Mouse (Mus musculus): ENCODE data around the gene Lrig1. TPM values are rescaled to one million over a fixed set of nuclear protein-coding genes. Genes with fewer than 3 reads are reported as not detected.

The Lrig1 gene
- total and polyA plus RNA-seq, 2 experiments from 2014 or later: 16.6 to 90.8 TPM

GRCm38 (mm10) chr6:94642048-94642447 is 57.9 kb downstream of the Lrig1 start:
- no peaks in the 10 kb centered on the region for H3K36me3 ChIP-seq (ENCODE audit: insufficient read depth, low read length)
- no peak overlapping the region for H3K9ac ChIP-seq (replicated peaks; ENCODE audit: low read length, poor library complexity, severe bottlenecking)
- no peak for DNase-seq (ENCODE audit: low spot score)
- WGBS: 76% methylated on average over 1 of the region's 1 CpGs
- H3K4me3 ChIP-seq (ENCODE audit: low read depth, low read length): no peak overlapping the region
- H3K27ac ChIP-seq (ENCODE audit: low read depth, low read length): no peak overlapping the region
- H3K9me3 ChIP-seq (ENCODE audit: low read length): no peaks in the 10 kb centered on the region
- TF ChIP-seq CTCF (IDR thresholded peaks at IDR 0.05): no peak
- H3K4me1 ChIP-seq (ENCODE audit: insufficient read depth, low read length): no peaks in the 10 kb centered on the region
- H3K4me2 ChIP-seq (ENCODE audit: low read depth, low read length, poor library complexity, severe bottlenecking): no peak overlapping the region
- no peaks in the 10 kb centered on the region for H3K27me3 ChIP-seq (ENCODE audit: insufficient read depth, low read length)
- ATAC-seq (ENCODE audit: low FRiP score): no peak

- Histone ChIP-seq H3K27ac (ENCODE audit: low read depth, low read length) (no peak overlapping the region), H3K4me3 (ENCODE audit: low read depth, low read length) (no peak overlapping the region), H3K9me3 (ENCODE audit: low read length) (no peaks in the 10 kb centered on the region), H3K4me1 (ENCODE audit: insufficient read depth, low read length) (peaks cover 4% of the 10 kb centered on the region; the same call in 1 of the 2 replicates), H3K9ac (replicated peaks; ENCODE audit: low read length, poor library complexity, severe bottlenecking) (no peak overlapping the region), H3K27me3 (ENCODE audit: insufficient read depth, low read length) (no peaks in the 10 kb centered on the region), H3K4me2 (ENCODE audit: low read depth, low read length, poor library complexity, severe bottlenecking) (no peak overlapping the region), H3K36me3 (ENCODE audit: insufficient read depth, low read length) (no peaks in the 10 kb centered on the region)
- WGBS: 40% methylated on average over 7 of the region's 7 CpGs
- peak; percentile 70 for DNase-seq (ENCODE audit: low spot score)
- ATAC-seq (ENCODE audit: low FRiP score): no peak
- TF ChIP-seq CTCF (IDR thresholded peaks at IDR 0.05): no peak
Observed at GRCm38 (mm10) chr6:94640297-94640696, 59.7 kb downstream of the Lrig1 start.

GRCm38 (mm10) chr6:94637024-94637434 is 62.9 kb downstream of the Lrig1 start:
- no peak for DNase-seq (ENCODE audit: low spot score)
- H3K4me3 ChIP-seq (ENCODE audit: low read depth, low read length): no peak overlapping the region
- no peaks in the 10 kb centered on the region for H3K27me3 ChIP-seq (ENCODE audit: insufficient read depth, low read length)
- no peak for TF ChIP-seq CTCF (IDR thresholded peaks at IDR 0.05)
- H3K9ac ChIP-seq (replicated peaks; ENCODE audit: low read length, poor library complexity, severe bottlenecking): no peak overlapping the region
- H3K9me3 ChIP-seq (ENCODE audit: low read length): no peaks in the 10 kb centered on the region
- H3K27ac ChIP-seq (ENCODE audit: low read depth, low read length): peak overlapping the region; percentile 26; the same call in 1 of the 2 replicates
- no peak overlapping the region for H3K4me2 ChIP-seq (ENCODE audit: low read depth, low read length, poor library complexity, severe bottlenecking)
- peaks cover 4% of the 10 kb centered on the region; the same call in 1 of the 2 replicates for H3K4me1 ChIP-seq (ENCODE audit: insufficient read depth, low read length)
- no peaks in the 10 kb centered on the region for H3K36me3 ChIP-seq (ENCODE audit: insufficient read depth, low read length)
- WGBS: 51% methylated on average over 5 of the region's 5 CpGs
- no peak for ATAC-seq (ENCODE audit: low FRiP score)

GRCm38 (mm10) chr6:94635343-94635742 is 64.6 kb downstream of the Lrig1 start:
- TF ChIP-seq CTCF (IDR thresholded peaks at IDR 0.05): no peak
- DNase-seq (ENCODE audit: low spot score): no peak
- no peak overlapping the region for H3K27ac ChIP-seq (ENCODE audit: low read depth, low read length)

GRCm38 (mm10) chr6:94634710-94635109 is 65.2 kb downstream of the Lrig1 start:
- ATAC-seq (ENCODE audit: low FRiP score) (no peak), DNase-seq (ENCODE audit: low spot score) (no peak)
- peaks cover 4% of the 10 kb centered on the region; the same call in 1 of the 2 replicates for H3K4me1 ChIP-seq (ENCODE audit: insufficient read depth, low read length)
- no peak overlapping the region for H3K4me2 ChIP-seq (ENCODE audit: low read depth, low read length, poor library complexity, severe bottlenecking)
- no peaks in the 10 kb centered on the region for H3K9me3 ChIP-seq (ENCODE audit: low read length)
- H3K36me3 ChIP-seq (ENCODE audit: insufficient read depth, low read length): no peaks in the 10 kb centered on the region
- 0 out of 2 replicates have a peak overlapping the region, but pooled peaks have one; percentile 26 for H3K27ac ChIP-seq (ENCODE audit: low read depth, low read length)
- no peaks in the 10 kb centered on the region for H3K27me3 ChIP-seq (ENCODE audit: insufficient read depth, low read length)
- H3K9ac ChIP-seq (replicated peaks; ENCODE audit: low read length, poor library complexity, severe bottlenecking): no peak overlapping the region
- 58% methylated on average over 9 of the region's 9 CpGs for WGBS
- no peak overlapping the region for H3K4me3 ChIP-seq (ENCODE audit: low read depth, low read length)
- TF ChIP-seq CTCF (IDR thresholded peaks at IDR 0.05): no peak

More at GRCm38 (mm10) chr6:94635343-94635742, 64.6 kb downstream of the Lrig1 start:
- no peaks in the 10 kb centered on the region for H3K36me3 ChIP-seq (ENCODE audit: insufficient read depth, low read length)
- no peaks in the 10 kb centered on the region for H3K9me3 ChIP-seq (ENCODE audit: low read length)
- WGBS: 31% methylated on average over 1 of the region's 1 CpGs
- H3K27me3 ChIP-seq (ENCODE audit: insufficient read depth, low read length): no peaks in the 10 kb centered on the region
- peaks cover 4% of the 10 kb centered on the region; the same call in 1 of the 2 replicates for H3K4me1 ChIP-seq (ENCODE audit: insufficient read depth, low read length)
- no peak overlapping the region for H3K4me3 ChIP-seq (ENCODE audit: low read depth, low read length)
- no peak for ATAC-seq (ENCODE audit: low FRiP score)
- H3K4me2 ChIP-seq (ENCODE audit: low read depth, low read length, poor library complexity, severe bottlenecking): no peak overlapping the region
- H3K9ac ChIP-seq (replicated peaks; ENCODE audit: low read length, poor library complexity, severe bottlenecking): no peak overlapping the region

- peak overlapping the region; percentile 18; the same call in 1 of the 2 replicates for H3K27ac ChIP-seq (ENCODE audit: low read depth, low read length)
- WGBS: 80% methylated on average over 4 of the region's 4 CpGs
- no peak for TF ChIP-seq CTCF (IDR thresholded peaks at IDR 0.05)
Observed at GRCm38 (mm10) chr6:94634274-94634673, 65.7 kb downstream of the Lrig1 start.

More at GRCm38 (mm10) chr6:94634274-94634673, 65.7 kb downstream of the Lrig1 start:
- Histone ChIP-seq H3K27me3 (ENCODE audit: insufficient read depth, low read length) (no peaks in the 10 kb centered on the region), H3K36me3 (ENCODE audit: insufficient read depth, low read length) (no peaks in the 10 kb centered on the region), H3K4me3 (ENCODE audit: low read depth, low read length) (no peak overlapping the region), H3K9ac (replicated peaks; ENCODE audit: low read length, poor library complexity, severe bottlenecking) (no peak overlapping the region), H3K4me1 (ENCODE audit: insufficient read depth, low read length) (peaks cover 4% of the 10 kb centered on the region; the same call in 1 of the 2 replicates), H3K4me2 (ENCODE audit: low read depth, low read length, poor library complexity, severe bottlenecking) (no peak overlapping the region), H3K9me3 (ENCODE audit: low read length) (no peaks in the 10 kb centered on the region)
- DNase-seq (ENCODE audit: low spot score): no peak
- ATAC-seq (ENCODE audit: low FRiP score): no peak

Measured in midbrain, postnatal 0 days (tissue).